Mouse (Mus musculus): Measurements from ENCODE around the gene Itga2b. TPM values are rescaled to one million over a fixed set of nuclear protein-coding genes. Genes with fewer than 3 reads are reported as not detected.

Itga2b gene
- polyA plus RNA-seq, 1 experiment from 2014 or later: 7.6 TPM

- Histone ChIP-seq H3K9me3 (no peaks in the 10 kb centered on the region), H3K4me3 (no peak overlapping the region), H3K4me2 (replicated peaks) (0 out of 2 replicates have a peak overlapping the region, but pooled peaks have one; percentile 0), H3K36me3 (peaks cover 19% of the 10 kb centered on the region), H3K4me1 (peaks cover 40% of the 10 kb centered on the region), H3K27ac (no peak overlapping the region), H3K27me3 (replicated peaks) (no peaks in the 10 kb centered on the region), H3K9ac (peak overlapping the region; percentile 26; the same call in 1 of the 2 replicates)
- ATAC-seq (ENCODE audit: low FRiP score, low read depth): no peak
- WGBS: 60% methylated on average over 16 of the region's 16 CpGs
These were observed 37.6 kb downstream of the Itga2b start for GRCm38 (mm10) chr11:102432115-102432843.

- H3K4me1 ChIP-seq: peaks cover 35% of the 10 kb centered on the region
- no peaks in the 10 kb centered on the region for H3K9me3 ChIP-seq
- no peaks in the 10 kb centered on the region for H3K27me3 ChIP-seq (replicated peaks)
- WGBS: 85% methylated on average over 3 of the region's 3 CpGs
- peaks cover 18% of the 10 kb centered on the region for H3K36me3 ChIP-seq
- H3K9ac ChIP-seq: 0 out of 2 replicates have a peak overlapping the region, but pooled peaks have one; percentile 26
- ATAC-seq (ENCODE audit: low FRiP score, low read depth): no peak
- H3K27ac ChIP-seq: no peak overlapping the region
- H3K4me2 ChIP-seq (replicated peaks): 0 out of 2 replicates have a peak overlapping the region, but pooled peaks have one; percentile 0
- no peak overlapping the region for H3K4me3 ChIP-seq
These were observed 38.2 kb downstream of the Itga2b start for GRCm38 (mm10) chr11:102431728-102432114.

- no peaks in the 10 kb centered on the region for H3K27me3 ChIP-seq (replicated peaks)
- peak; percentile 55; the same call in 1 of the 2 replicates for ATAC-seq (ENCODE audit: low FRiP score, low read depth)
- H3K4me2 ChIP-seq (replicated peaks): peak overlapping the region; percentile 94
- H3K9me3 ChIP-seq: no peaks in the 10 kb centered on the region
- peaks cover 14% of the 10 kb centered on the region for H3K36me3 ChIP-seq
- peak overlapping the region; percentile 48 for H3K4me3 ChIP-seq
- H3K9ac ChIP-seq: peak overlapping the region; percentile 59
- 0 out of 2 replicates have a peak overlapping the region, but pooled peaks have one; percentile 42 for H3K27ac ChIP-seq
- peaks cover 31% of the 10 kb centered on the region for H3K4me1 ChIP-seq
- WGBS: 0% methylated on average over 7 of the region's 7 CpGs
These were observed 38.8 kb downstream of the Itga2b start for GRCm38 (mm10) chr11:102431018-102431645.

GRCm38 (mm10) chr11:102430121-102431017, 39.6 kb downstream of the Itga2b start, which contains the start of gene Grn:
TSS of gene Grn (plus strand) at chr11:102430315.
- Histone ChIP-seq H3K4me3 (peak within 1 kb of the TSS; percentile 48), H3K4me1 (peaks cover 24% of the 10 kb centered on the region), H3K9ac (peak within 1 kb of the TSS; percentile 59), H3K9me3 (no peaks in the 10 kb centered on the region), H3K27me3 (replicated peaks) (no peaks in the 10 kb centered on the region), H3K36me3 (peaks cover 7% of the 10 kb centered on the region), H3K4me2 (replicated peaks) (peak within 1 kb of the TSS; percentile 94), H3K27ac (0 out of 2 replicates have a peak within 1 kb of the TSS, but pooled peaks have one; percentile 42)
- ATAC-seq (ENCODE audit: low FRiP score, low read depth): peak; percentile 90
- 0% methylated on average over 29 of the region's 29 CpGs for WGBS

- 56% methylated on average over 3 of the region's 3 CpGs for WGBS
- H3K9me3 ChIP-seq: no peaks in the 10 kb centered on the region
- H3K4me2 ChIP-seq (replicated peaks): peak overlapping the region; percentile 94
- H3K9ac ChIP-seq: peak overlapping the region; percentile 46; the same call in 1 of the 2 replicates
- no peaks in the 10 kb centered on the region for H3K36me3 ChIP-seq
- H3K4me3 ChIP-seq: no peak overlapping the region; the same call in 1 of the 2 replicates
- H3K4me1 ChIP-seq: peaks cover 24% of the 10 kb centered on the region
- ATAC-seq (ENCODE audit: low FRiP score, low read depth): no peak
- H3K27ac ChIP-seq: no peak overlapping the region
- 0 out of 2 replicates have a peak, but pooled peaks cover 2% of the 10 kb centered on the region for H3K27me3 ChIP-seq (replicated peaks)
These were observed 40.4 kb downstream of the Itga2b start for GRCm38 (mm10) chr11:102429551-102429950.

GRCm38 (mm10) chr11:102428981-102429540, 40.9 kb downstream of the Itga2b start:
- Histone ChIP-seq H3K36me3 (no peaks in the 10 kb centered on the region), H3K4me3 (no peak overlapping the region), H3K4me2 (replicated peaks) (peak overlapping the region; percentile 94; the same call in 1 of the 2 replicates), H3K9ac (no peak overlapping the region), H3K27ac (no peak overlapping the region), H3K4me1 (peaks cover 21% of the 10 kb centered on the region), H3K9me3 (no peaks in the 10 kb centered on the region), H3K27me3 (replicated peaks) (0 out of 2 replicates have a peak, but pooled peaks cover 2% of the 10 kb centered on the region)
- 69% methylated on average over 8 of the region's 8 CpGs for WGBS
- no peak for ATAC-seq (ENCODE audit: low FRiP score, low read depth)

- WGBS: 86% methylated on average over 8 of the region's 8 CpGs
- no peak overlapping the region for H3K9ac ChIP-seq
These were observed 44.2 kb downstream of the Itga2b start for GRCm38 (mm10) chr11:102425555-102426316.

GRCm38 (mm10) chr11:102424666-102425065, 45.3 kb downstream of the Itga2b start:
- no peak for ATAC-seq (ENCODE audit: low FRiP score, low read depth)
- no peaks in the 10 kb centered on the region for H3K36me3 ChIP-seq
- H3K4me1 ChIP-seq: 0 out of 2 replicates have a peak, but pooled peaks cover 3% of the 10 kb centered on the region
- H3K9me3 ChIP-seq: no peaks in the 10 kb centered on the region; the same call in 1 of the 2 replicates
- H3K4me3 ChIP-seq: no peak overlapping the region
- no peak overlapping the region for H3K4me2 ChIP-seq (replicated peaks)
- 78% methylated on average over 6 of the region's 6 CpGs for WGBS
- 0 out of 2 replicates have a peak, but pooled peaks cover 2% of the 10 kb centered on the region for H3K27me3 ChIP-seq (replicated peaks)
- H3K9ac ChIP-seq: no peak overlapping the region
- no peak overlapping the region for H3K27ac ChIP-seq

More at GRCm38 (mm10) chr11:102425555-102426316, 44.2 kb downstream of the Itga2b start:
- no peak for ATAC-seq (ENCODE audit: low FRiP score, low read depth)
- no peak overlapping the region for H3K27ac ChIP-seq
- H3K36me3 ChIP-seq: no peaks in the 10 kb centered on the region
- H3K4me1 ChIP-seq: peaks cover 8% of the 10 kb centered on the region; the same call in 1 of the 2 replicates
- H3K27me3 ChIP-seq (replicated peaks): 0 out of 2 replicates have a peak, but pooled peaks cover 2% of the 10 kb centered on the region
- no peak overlapping the region for H3K4me2 ChIP-seq (replicated peaks)
- H3K4me3 ChIP-seq: no peak overlapping the region
- H3K9me3 ChIP-seq: no peaks in the 10 kb centered on the region

GRCm38 (mm10) chr11:102421559-102421958, 48.4 kb downstream of the Itga2b start:
- no peak overlapping the region for H3K27ac ChIP-seq
- no peaks in the 10 kb centered on the region for H3K36me3 ChIP-seq
- no peak overlapping the region for H3K4me3 ChIP-seq
- whole genome bisulfite sequencing: 52% methylated on average over 8 of the region's 8 CpGs
- no peak overlapping the region for H3K9ac ChIP-seq
- no peaks in the 10 kb centered on the region for H3K4me1 ChIP-seq
- ATAC-seq (ENCODE audit: low FRiP score, low read depth): no peak
- H3K27me3 ChIP-seq (replicated peaks): 0 out of 2 replicates have a peak, but pooled peaks cover 2% of the 10 kb centered on the region
- no peaks in the 10 kb centered on the region; the same call in 1 of the 2 replicates for H3K9me3 ChIP-seq
- H3K4me2 ChIP-seq (replicated peaks): no peak overlapping the region

- H3K27me3 ChIP-seq (replicated peaks): no peaks in the 10 kb centered on the region
- H3K36me3 ChIP-seq: no peaks in the 10 kb centered on the region
- no peak overlapping the region for H3K4me3 ChIP-seq
- no peak overlapping the region for H3K4me2 ChIP-seq (replicated peaks)
- H3K27ac ChIP-seq: no peak overlapping the region
- no peaks in the 10 kb centered on the region; the same call in 1 of the 2 replicates for H3K9me3 ChIP-seq
- no peak overlapping the region for H3K9ac ChIP-seq
- ATAC-seq (ENCODE audit: low FRiP score, low read depth): no peak
- H3K4me1 ChIP-seq: no peaks in the 10 kb centered on the region
These were observed 51.0 kb downstream of the Itga2b start for GRCm38 (mm10) chr11:102418887-102419286.

Measured in neural tube, embryonic 12.5 days (tissue).